Mouse (Mus musculus) embryonic fibroblast, embryonic 13.5 days (primary cell): Measurements from ENCODE around the gene Ece2.

Source experiments
- CTCF ChIP-seq: IDR thresholded peaks from 2 replicates; pipeline ENCODE4 v1.5.1; 2011; ENCODE audit warnings: mild to moderate bottlenecking, control low read depth, low read length, moderate library complexity, borderline replicate concordance; ENCODE audit not compliant: insufficient read depth
- POLR2A ChIP-seq: IDR thresholded peaks from 2 replicates; pipeline ENCODE4 v1.6.1; 2011; ENCODE audit warnings: low read depth, mild to moderate bottlenecking, control low read depth, low read length, moderate library complexity

DNA sequence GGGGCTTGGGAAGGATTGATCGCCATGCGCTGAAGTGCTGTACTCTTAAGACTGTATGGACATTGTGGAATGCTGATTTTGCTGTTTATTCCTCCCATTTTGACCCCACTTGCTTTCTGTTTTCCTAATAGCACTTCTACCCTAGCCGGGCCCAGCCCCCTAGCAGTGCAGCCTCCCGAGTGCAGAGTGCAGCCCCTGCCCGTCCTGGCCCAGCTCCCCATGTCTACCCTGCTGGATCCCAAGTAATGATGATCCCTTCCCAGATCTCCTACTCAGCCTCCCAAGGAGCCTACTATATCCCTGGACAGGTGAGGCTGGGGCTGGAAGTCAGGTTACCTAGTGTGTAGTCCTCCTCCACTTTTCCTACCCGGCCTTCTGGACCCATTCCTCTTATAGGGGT is 45.6 kb downstream of the Ece2 start:
- TF ChIP-seq POLR2A (no peak), CTCF (no peak)
